24 mouse cellular contexts compared by ENCODE assay signal in the genomic region with DNA sequence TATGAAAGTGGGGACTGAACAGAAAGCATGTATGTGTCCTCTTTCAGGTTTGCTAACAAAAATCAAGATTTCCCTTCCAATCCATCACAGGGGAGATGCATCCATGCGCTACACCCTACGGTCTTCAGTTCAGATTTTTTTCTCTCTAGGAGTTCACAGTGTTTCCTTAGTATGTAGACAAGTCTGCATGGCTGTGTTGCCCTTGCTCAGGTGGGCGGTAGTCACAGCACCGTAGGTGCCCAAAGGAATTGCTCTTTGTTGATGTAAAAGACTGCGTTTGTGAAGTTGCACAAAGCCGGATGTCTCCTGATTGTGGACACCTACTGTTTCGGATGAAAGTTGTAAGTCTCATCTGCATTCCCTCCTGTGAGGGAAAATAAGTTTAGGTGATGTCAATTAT.
DNase-seq lines count a peak whose midpoint lies in the region; ATAC-seq and TF ChIP-seq lines count a peak whose summit lies in the region.
"Had no signal": no experiment of that assay in that cellular context is flagged by ENCODE, and none has a peak within 500 bp of the region (broad histone marks: within the 10 kb centered on the region; RNA-seq: fewer than 3 reads in every experiment).

No protein-coding gene starts in this region.

- no peak for TF ChIP-seq CTCF in midbrain, postnatal 0 days (IDR thresholded peaks at IDR 0.05)

- H3K27me3 ChIP-seq in hindbrain, embryonic 16.5 days (replicated peaks; ENCODE audit: control insufficient read depth, insufficient read depth, low read length), result no peaks in the 10 kb centered on the region
- H3K27me3 ChIP-seq in hindbrain, embryonic 13.5 days, result no peaks in the 10 kb centered on the region
- no peaks in the 10 kb centered on the region for H3K27me3 ChIP-seq in forebrain, embryonic 14.5 days (replicated peaks; ENCODE audit: control insufficient read depth, insufficient read depth, low read length)
- 0 out of 2 replicates have a peak, but pooled peaks cover 7% of the 10 kb centered on the region for H3K27me3 ChIP-seq in midbrain, embryonic 12.5 days
- no peaks in the 10 kb centered on the region for H3K27me3 ChIP-seq in midbrain, postnatal 0 days (ENCODE audit: insufficient read depth, low read length)
- H3K27me3 ChIP-seq: embryonic facial prominence, embryonic 12.5 days; heart, embryonic 12.5 days; intestine, embryonic 15.5 days; liver, embryonic 15.5 days; neural tube, embryonic 15.5 days; stomach, embryonic 15.5 days had no signal

- H3K9me3 ChIP-seq in hindbrain, embryonic 16.5 days (ENCODE audit: control insufficient read depth, low read length), result no peaks in the 10 kb centered on the region
- H3K9me3 ChIP-seq in hindbrain, embryonic 13.5 days, result no peaks in the 10 kb centered on the region
- H3K9me3 ChIP-seq in forebrain, embryonic 14.5 days (replicated peaks; ENCODE audit: control insufficient read depth, low read length), result no peaks in the 10 kb centered on the region
- H3K9me3 ChIP-seq in midbrain, embryonic 12.5 days, result no peaks in the 10 kb centered on the region
- no peaks in the 10 kb centered on the region for H3K9me3 ChIP-seq in midbrain, postnatal 0 days (ENCODE audit: low read length)
- H3K9me3 ChIP-seq: embryonic facial prominence, embryonic 12.5 days; heart, embryonic 12.5 days; intestine, embryonic 15.5 days; liver, embryonic 15.5 days; neural tube, embryonic 15.5 days; stomach, embryonic 15.5 days had no signal

- no peak overlapping the region for H3K27ac ChIP-seq in hindbrain, embryonic 16.5 days (ENCODE audit: low read depth, low read length)
- H3K27ac ChIP-seq in hindbrain, embryonic 13.5 days, result no peak overlapping the region
- H3K27ac ChIP-seq in forebrain, embryonic 14.5 days (ENCODE audit: low read depth, low read length), result peak overlapping the region; percentile 70
- 0 out of 2 replicates have a peak overlapping the region, but pooled peaks have one; percentile 42 for H3K27ac ChIP-seq in midbrain, embryonic 12.5 days (replicated peaks)
- H3K27ac ChIP-seq in midbrain, postnatal 0 days (ENCODE audit: low read depth, low read length), result no peak overlapping the region
- H3K27ac ChIP-seq: embryonic facial prominence, embryonic 12.5 days; heart, adult 2 months; intestine, embryonic 15.5 days; liver, embryonic 15.5 days; neural tube, embryonic 15.5 days; stomach, embryonic 15.5 days had no signal

- no peaks in the 10 kb centered on the region for H3K4me1 ChIP-seq in hindbrain, embryonic 16.5 days (ENCODE audit: control insufficient read depth, insufficient read depth, low read depth, low read length)
- peaks cover 16% of the 10 kb centered on the region for H3K4me1 ChIP-seq in hindbrain, embryonic 13.5 days (replicated peaks)
- peaks cover 11% of the 10 kb centered on the region for H3K4me1 ChIP-seq in forebrain, embryonic 14.5 days (ENCODE audit: control insufficient read depth, insufficient read depth, low read length)
- H3K4me1 ChIP-seq in midbrain, embryonic 12.5 days, result peaks cover 23% of the 10 kb centered on the region
- 0 out of 2 replicates have a peak, but pooled peaks cover 8% of the 10 kb centered on the region for H3K4me1 ChIP-seq in midbrain, postnatal 0 days (ENCODE audit: insufficient read depth, low read length)
- H3K4me1 ChIP-seq: embryonic facial prominence, embryonic 12.5 days; heart, embryonic 12.5 days; intestine, embryonic 15.5 days; neural tube, embryonic 15.5 days; stomach, embryonic 15.5 days had no signal

- H3K4me3 ChIP-seq in hindbrain, embryonic 16.5 days (ENCODE audit: low read length), result no peak overlapping the region
- no peak overlapping the region for H3K4me3 ChIP-seq in hindbrain, embryonic 13.5 days
- no peak overlapping the region for H3K4me3 ChIP-seq in forebrain, embryonic 14.5 days (ENCODE audit: low read depth, low read length)
- H3K4me3 ChIP-seq in midbrain, embryonic 12.5 days, result no peak overlapping the region
- no peak overlapping the region for H3K4me3 ChIP-seq in midbrain, postnatal 0 days (ENCODE audit: low read depth, low read length)
- H3K4me3 ChIP-seq: embryonic facial prominence, embryonic 12.5 days; heart, adult 2 months; heart, embryonic 12.5 days; intestine, embryonic 15.5 days; liver, embryonic 15.5 days; neural tube, embryonic 15.5 days; stomach, embryonic 15.5 days had no signal

- H3K36me3 ChIP-seq in hindbrain, embryonic 16.5 days (ENCODE audit: control insufficient read depth, insufficient read depth, low read length), result no peaks in the 10 kb centered on the region
- H3K36me3 ChIP-seq in hindbrain, embryonic 13.5 days, result no peaks in the 10 kb centered on the region
- no peaks in the 10 kb centered on the region for H3K36me3 ChIP-seq in forebrain, embryonic 14.5 days (ENCODE audit: control insufficient read depth, insufficient read depth, low read length)
- no peaks in the 10 kb centered on the region for H3K36me3 ChIP-seq in midbrain, embryonic 12.5 days
- no peaks in the 10 kb centered on the region for H3K36me3 ChIP-seq in midbrain, postnatal 0 days (ENCODE audit: insufficient read depth, low read length)
- H3K36me3 ChIP-seq: embryonic facial prominence, embryonic 12.5 days; heart, embryonic 12.5 days; intestine, embryonic 15.5 days; liver, embryonic 15.5 days; neural tube, embryonic 15.5 days; stomach, embryonic 15.5 days had no signal

- 50% methylated on average over 7 of the region's 7 CpGs for whole genome bisulfite sequencing in hindbrain, embryonic 16.5 days
- WGBS in hindbrain, embryonic 13.5 days, result 63% methylated on average over 7 of the region's 7 CpGs
- WGBS in forebrain, embryonic 14.5 days, result 27% methylated on average over 7 of the region's 7 CpGs
- WGBS in midbrain, embryonic 12.5 days, result 42% methylated on average over 7 of the region's 7 CpGs
- WGBS in midbrain, postnatal 0 days, result 15% methylated on average over 7 of the region's 7 CpGs

- no peak overlapping the region for H3K9ac ChIP-seq in hindbrain, embryonic 16.5 days (ENCODE audit: low read depth, low read length)
- no peak overlapping the region for H3K9ac ChIP-seq in hindbrain, embryonic 13.5 days
- H3K9ac ChIP-seq in forebrain, embryonic 14.5 days (ENCODE audit: low read length), result no peak overlapping the region
- no peak overlapping the region for H3K9ac ChIP-seq in midbrain, embryonic 12.5 days (replicated peaks)
- no peak overlapping the region for H3K9ac ChIP-seq in midbrain, postnatal 0 days (replicated peaks; ENCODE audit: low read length, poor library complexity, severe bottlenecking)
- H3K9ac ChIP-seq: embryonic facial prominence, embryonic 12.5 days; heart, embryonic 12.5 days; intestine, embryonic 15.5 days; liver, embryonic 15.5 days; lung, embryonic 14.5 days; neural tube, embryonic 15.5 days; stomach, embryonic 15.5 days had no signal

- no peak for DNase-seq in forebrain, embryonic 14.5 days (ENCODE audit: low spot score)
- DNase-seq in midbrain, postnatal 0 days (ENCODE audit: low spot score), result no peak
- DNase-seq in heart, postnatal 4 days, result no peak
- DNase-seq in lung, postnatal 10 days, result no peak
- DNase-seq: adrenal gland, postnatal 25 days; cerebellum, adult 11-12 months; cerebellum, adult 9-11 months; embryo, embryonic 11 days; heart, adult 2 months; kidney, adult 2 months; kidney, postnatal 10 days; layer of hippocampus, adult 9-11 months; liver; lung, embryonic 14.5 days; right cerebral cortex, postnatal 25 days had no signal

- no peak for ATAC-seq in hindbrain, embryonic 16.5 days
- no peak for ATAC-seq in hindbrain, embryonic 13.5 days (ENCODE audit: low FRiP score)
- ATAC-seq in forebrain, embryonic 14.5 days, result peak; percentile 35; the same call in 1 of the 2 replicates
- ATAC-seq in midbrain, embryonic 12.5 days (ENCODE audit: low FRiP score, low read depth), result no peak
- ATAC-seq in midbrain, postnatal 0 days (ENCODE audit: low FRiP score), result no peak
- ATAC-seq: intestine, embryonic 15.5 days had no signal

- peak overlapping the region; percentile 22 for H3K4me2 ChIP-seq in hindbrain, embryonic 16.5 days (ENCODE audit: low read length)
- H3K4me2 ChIP-seq in hindbrain, embryonic 13.5 days, result no peak overlapping the region
- H3K4me2 ChIP-seq in forebrain, embryonic 14.5 days (ENCODE audit: low read length), result peak overlapping the region; percentile 24
- H3K4me2 ChIP-seq in midbrain, embryonic 12.5 days (replicated peaks), result peak overlapping the region; percentile 23
- H3K4me2 ChIP-seq in midbrain, postnatal 0 days (ENCODE audit: low read depth, low read length, poor library complexity, severe bottlenecking), result peak overlapping the region; percentile 5; the same call in 1 of the 2 replicates
- H3K4me2 ChIP-seq: embryonic facial prominence, embryonic 12.5 days; heart, embryonic 12.5 days; intestine, embryonic 15.5 days; liver, embryonic 15.5 days; lung, embryonic 14.5 days; neural tube, embryonic 15.5 days; stomach, embryonic 15.5 days had no signal

Comparison
In these comparisons a context has a peak if more than half of its experiments do, and no peak if none do; other contexts are left out.
1. H3K27ac ChIP-seq: peak in forebrain, embryonic 14.5 days (single experiment) and midbrain, embryonic 12.5 days (single experiment); none in hindbrain, embryonic 16.5 days (single experiment), hindbrain, embryonic 13.5 days (single experiment) and midbrain, postnatal 0 days (single experiment).